Mouse (Mus musculus) cerebellum, adult 2 months (tissue): ENCODE measurements around the gene Abcc9. TPM values are rescaled to one million over a fixed set of nuclear protein-coding genes. Genes with fewer than 3 reads are reported as not detected.

Experiments
- DNase-seq, 2 experiments: peaks; one replicate each; pipeline ENCODE4 v3.0.0; 2021
- H3K27ac ChIP-seq: fragments of 200-500 bp; 2 replicates; pipeline ENCODE4 v1.5.1; 2012; ENCODE audit warnings: low read length, control low read depth, inconsistent platforms; ENCODE audit not compliant: insufficient read depth
- H3K27me3 ChIP-seq: fragments of 200-500 bp; 2 replicates; pipeline ENCODE4 v1.6.1; 2012; ENCODE audit warnings: inconsistent platforms, mild to moderate bottlenecking, low read length, moderate library complexity; ENCODE audit not compliant: control insufficient read depth, insufficient read depth
- H3K4me1 ChIP-seq: fragments of 200-500 bp; 2 replicates; pipeline ENCODE4 v1.6.1; 2011; ENCODE audit warnings: low read length; ENCODE audit not compliant: control insufficient read depth, insufficient read depth
- H3K4me3 ChIP-seq: fragments of 200-500 bp; replicated peaks from 2 replicates; pipeline ENCODE3; 2011; ENCODE audit warnings: mild to moderate bottlenecking, low read depth, low read length, control low read depth; ENCODE audit not compliant: insufficient read depth
- CTCF ChIP-seq: fragments of 200-500 bp; IDR thresholded peaks from 2 replicates; pipeline ENCODE4 v1.5.1; 2011; ENCODE audit warnings: low read depth, mild to moderate bottlenecking, control low read depth, low read length, moderate library complexity, borderline replicate concordance; ENCODE audit not compliant: insufficient read depth
- POLR2A ChIP-seq: fragments of 200-500 bp; IDR thresholded peaks from 2 replicates; pipeline ENCODE4 v1.6.1; 2011; ENCODE audit warnings: low read length, control low read depth, borderline replicate concordance; ENCODE audit not compliant: insufficient read depth
- WGBS: fragments of 180-500 bp; shearing (Covaris S2); methylation state at CpG from one replicate; pipeline ENCODE4 v1.1.7; 2018; 5-methylcytosine and 5-hydroxymethylcytosine counted together
- polyA plus RNA-seq: library from polyadenylated mRNA; depleted of rRNA; stranded (reverse); fragments of >200 nt; gene quantifications from 2 replicates; pipeline ENCODE4 v1.2.3, GENCODE M21; 2012; rRNA removed

Abcc9 gene
- polyA plus RNA-seq: 3.3 and 3.6 TPM in 2 replicates

DNA sequence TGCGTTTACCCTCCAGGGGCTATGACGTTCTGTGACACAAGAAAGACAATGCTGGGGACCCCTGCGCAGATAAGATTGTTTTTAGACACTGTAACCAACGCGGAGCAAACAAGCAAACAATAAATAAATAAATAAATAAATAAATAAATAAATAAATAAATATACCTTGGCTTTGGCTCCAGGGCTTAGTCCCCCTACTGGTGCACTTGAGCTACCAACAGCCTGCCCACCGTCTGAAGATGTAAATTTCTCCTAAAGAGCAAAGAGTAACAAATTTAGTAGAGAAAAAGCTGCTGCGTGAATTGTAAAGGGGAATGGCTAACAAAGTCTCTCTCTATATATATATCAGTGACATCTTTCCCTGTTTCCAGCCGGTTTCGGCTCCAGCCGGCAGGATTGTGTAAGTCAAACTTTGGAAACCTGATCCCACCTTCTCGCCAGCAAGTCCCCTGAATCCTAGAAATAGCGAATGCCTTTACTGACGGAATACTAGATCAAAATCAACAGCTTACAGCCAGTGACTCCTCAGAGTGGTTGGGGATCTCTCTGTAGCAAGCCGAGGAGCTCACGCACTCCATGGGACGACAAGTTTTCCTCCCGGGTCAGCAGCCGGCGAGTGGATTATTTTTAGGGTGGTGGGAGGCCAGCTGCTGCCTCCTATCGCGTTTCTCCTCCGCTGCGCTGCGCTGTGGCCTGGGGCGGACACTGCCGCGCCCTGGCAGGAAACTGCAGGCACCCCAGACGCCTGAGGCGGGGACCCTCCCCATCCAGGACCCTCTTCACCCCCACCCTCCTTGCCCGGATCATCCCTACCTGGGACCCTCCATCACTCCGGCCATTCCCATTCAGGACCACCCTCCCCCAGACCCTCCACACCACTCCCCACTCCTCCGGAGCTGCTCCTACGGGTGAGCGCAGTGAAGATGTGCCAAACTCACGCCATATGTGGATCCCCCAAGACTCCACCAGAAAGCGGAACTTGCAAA is at the start of gene Abcc9:
Abcc9 (minus strand) TSS at position 664 of the 986 bp plus-strand sequence.
- Histone ChIP-seq H3K4me3 (no peak within 1 kb of the TSS), H3K27me3 (no peaks in the 10 kb centered on the region), H3K4me1 (no peaks in the 10 kb centered on the region), H3K27ac (no peak within 1 kb of the TSS)
- WGBS: 9% methylated on average over 36 of the region's 36 CpGs
- TF ChIP-seq POLR2A (no peak), CTCF (no peak)
- DNase-seq: no peak

DNA sequence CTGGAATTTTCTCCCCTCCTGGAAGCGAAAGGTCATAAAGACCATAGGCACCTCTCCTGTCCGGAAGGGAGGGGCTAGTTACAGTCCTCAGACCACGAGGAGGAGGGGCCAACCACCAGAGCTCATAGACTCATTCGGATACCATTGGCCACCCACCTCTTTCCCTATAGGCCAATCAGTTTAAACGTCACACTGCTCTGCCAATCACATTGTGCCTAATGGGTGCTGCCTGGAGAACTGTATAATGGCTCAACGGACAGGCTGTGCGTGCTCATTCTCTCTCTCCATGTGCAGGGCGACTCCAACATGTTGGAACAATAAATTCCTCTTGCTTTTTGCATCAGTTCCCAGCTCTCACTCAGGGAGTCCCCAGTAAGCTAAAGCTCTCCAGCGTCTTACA is 49.2 kb upstream of the Abcc9 start:
- no peak overlapping the region for H3K4me3 ChIP-seq
- TF ChIP-seq POLR2A (no peak), CTCF (no peak)
- H3K27ac ChIP-seq: no peak overlapping the region
- H3K27me3 ChIP-seq: no peaks in the 10 kb centered on the region
- DNase-seq: no peak
- 59% methylated on average over 9 of the region's 9 CpGs for WGBS
- no peaks in the 10 kb centered on the region for H3K4me1 ChIP-seq

DNA sequence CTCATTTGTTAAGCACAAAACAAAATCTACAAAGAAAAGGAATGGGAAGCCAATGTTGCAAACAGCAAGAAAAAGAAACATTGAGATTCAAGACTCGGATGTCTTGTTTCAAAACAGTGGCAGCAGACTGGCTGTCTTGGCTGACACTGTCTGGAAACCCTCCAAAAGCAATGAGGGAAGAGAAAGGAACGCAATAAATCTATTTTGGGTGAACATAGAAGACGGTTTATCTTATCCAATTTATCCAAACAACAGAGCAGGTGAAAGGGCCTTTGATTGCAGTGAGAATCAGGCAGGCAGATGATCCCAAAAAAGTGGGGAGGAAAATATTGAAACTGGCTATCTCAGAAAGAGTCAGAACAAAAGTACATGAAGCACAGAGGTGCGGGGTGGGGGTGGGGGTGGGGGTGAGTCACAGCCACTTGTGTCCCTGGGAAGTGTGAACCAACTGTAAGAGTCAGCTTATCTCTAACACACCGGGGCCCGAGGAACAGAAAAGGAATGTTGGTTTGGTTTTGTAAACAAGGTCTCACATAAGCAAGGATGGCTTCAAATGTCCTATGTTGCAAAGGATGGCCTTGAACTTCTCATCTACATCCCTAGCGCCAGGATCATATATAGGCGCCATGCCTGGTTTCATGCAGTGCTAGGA is 46.1 kb upstream of the Abcc9 start:
- WGBS: 53% methylated on average over 8 of the region's 8 CpGs
- TF ChIP-seq CTCF (no peak), POLR2A (no peak)

DNA sequence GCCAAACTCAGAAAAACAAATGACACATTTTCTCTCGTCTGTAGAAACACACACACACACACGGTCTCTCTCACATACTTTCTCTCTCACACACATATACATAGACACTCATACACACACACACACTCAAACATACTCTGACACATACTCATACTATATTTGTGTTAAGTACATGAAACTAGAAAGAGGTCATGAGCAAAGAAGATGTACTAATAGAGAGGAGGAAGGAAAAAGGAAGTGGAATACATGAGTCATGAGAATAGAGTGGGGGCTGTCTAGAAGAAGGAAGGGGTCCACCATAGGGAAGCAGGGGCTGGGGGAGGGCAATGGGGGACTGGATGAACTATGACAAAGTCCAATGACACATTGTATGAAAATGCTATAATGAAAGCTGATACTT is 45.0 kb upstream of the Abcc9 start:
- 80% methylated on average over 2 of the region's 2 CpGs for WGBS
- no peaks in the 10 kb centered on the region for H3K4me1 ChIP-seq
- no peaks in the 10 kb centered on the region for H3K27me3 ChIP-seq
- DNase-seq: no peak
- H3K4me3 ChIP-seq: no peak overlapping the region
- TF ChIP-seq CTCF (no peak), POLR2A (no peak)
- H3K27ac ChIP-seq: no peak overlapping the region

More for the DNA sequence above, 46.1 kb upstream of the Abcc9 start:
- Histone ChIP-seq H3K4me3 (no peak overlapping the region), H3K4me1 (no peaks in the 10 kb centered on the region), H3K27me3 (no peaks in the 10 kb centered on the region), H3K27ac (no peak overlapping the region)
- no peak for DNase-seq

DNA sequence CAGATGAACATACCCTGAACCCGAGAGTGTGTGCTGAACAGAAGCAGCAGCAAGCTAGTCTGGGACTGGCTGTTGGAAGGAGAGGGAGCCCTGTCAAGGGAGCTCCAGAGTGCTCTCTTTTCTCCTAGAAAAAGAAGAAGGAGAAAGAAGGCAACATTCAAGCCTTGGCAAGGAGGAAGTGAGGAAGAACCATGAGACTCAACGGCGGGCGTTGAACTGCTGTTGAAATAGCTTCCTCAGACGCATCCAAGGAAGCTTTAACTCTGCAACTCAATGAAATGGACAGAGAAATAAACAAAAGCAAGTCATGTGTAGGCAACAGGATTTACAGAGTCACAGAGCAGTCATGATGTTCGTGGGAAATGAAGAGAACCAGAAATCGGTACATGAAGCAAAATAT is 44.6 kb upstream of the Abcc9 start:
- TF ChIP-seq CTCF: no peak
- no peak for TF ChIP-seq POLR2A
- 80% methylated on average over 7 of the region's 7 CpGs for WGBS
- H3K4me3 ChIP-seq: no peak overlapping the region
- no peak for DNase-seq
- no peaks in the 10 kb centered on the region for H3K27me3 ChIP-seq
- H3K27ac ChIP-seq: no peak overlapping the region
- no peaks in the 10 kb centered on the region for H3K4me1 ChIP-seq

DNA sequence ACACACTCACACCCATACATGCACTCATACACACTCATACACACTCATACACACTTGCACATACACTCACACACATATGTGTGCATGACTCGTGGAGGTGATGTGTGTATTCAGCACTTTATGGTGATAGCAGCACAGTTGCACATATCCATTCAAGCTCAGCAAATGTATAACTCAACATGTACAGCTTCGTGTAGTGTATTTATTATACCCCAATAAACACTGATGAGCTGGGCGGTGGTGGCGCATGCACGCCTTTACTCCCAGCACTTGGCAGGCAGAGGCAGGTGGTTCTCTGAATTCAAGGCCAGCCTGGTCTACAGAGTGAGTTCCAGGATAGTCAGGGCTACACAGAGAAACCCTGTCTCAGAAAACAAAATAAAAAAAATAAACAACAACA is 43.4 kb upstream of the Abcc9 start:
- DNase-seq: no peak
- no peak for TF ChIP-seq CTCF
- no peak for TF ChIP-seq POLR2A
- Histone ChIP-seq H3K4me3 (no peak overlapping the region), H3K27me3 (no peaks in the 10 kb centered on the region), H3K4me1 (no peaks in the 10 kb centered on the region), H3K27ac (no peak overlapping the region)
- WGBS: 87% methylated on average over 5 of the region's 5 CpGs

DNA sequence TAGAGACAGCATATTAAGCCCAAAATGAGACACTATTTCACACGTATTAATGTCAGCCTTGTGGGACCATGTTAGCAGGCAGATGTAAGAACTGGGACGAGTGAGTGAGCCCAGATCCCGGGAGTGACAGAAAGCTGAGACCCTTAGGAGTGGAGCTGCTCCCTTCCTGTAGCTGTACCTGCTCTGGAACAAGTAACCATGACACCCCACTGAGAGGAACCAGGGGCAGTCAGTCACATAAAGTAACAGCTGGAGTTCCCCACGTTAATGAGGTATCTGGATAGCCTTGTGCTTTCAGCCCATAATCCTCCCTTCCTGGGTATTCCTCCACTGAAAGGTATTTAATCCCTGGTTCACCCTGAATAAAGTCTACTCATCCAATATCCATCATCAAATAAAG is 41.1 kb upstream of the Abcc9 start:
- no peaks in the 10 kb centered on the region for H3K27me3 ChIP-seq
- DNase-seq: no peak
- TF ChIP-seq POLR2A: no peak
- no peak for TF ChIP-seq CTCF
- 66% methylated on average over 4 of the region's 4 CpGs for WGBS
- H3K4me3 ChIP-seq: no peak overlapping the region
- H3K4me1 ChIP-seq: no peaks in the 10 kb centered on the region
- no peak overlapping the region for H3K27ac ChIP-seq

DNA sequence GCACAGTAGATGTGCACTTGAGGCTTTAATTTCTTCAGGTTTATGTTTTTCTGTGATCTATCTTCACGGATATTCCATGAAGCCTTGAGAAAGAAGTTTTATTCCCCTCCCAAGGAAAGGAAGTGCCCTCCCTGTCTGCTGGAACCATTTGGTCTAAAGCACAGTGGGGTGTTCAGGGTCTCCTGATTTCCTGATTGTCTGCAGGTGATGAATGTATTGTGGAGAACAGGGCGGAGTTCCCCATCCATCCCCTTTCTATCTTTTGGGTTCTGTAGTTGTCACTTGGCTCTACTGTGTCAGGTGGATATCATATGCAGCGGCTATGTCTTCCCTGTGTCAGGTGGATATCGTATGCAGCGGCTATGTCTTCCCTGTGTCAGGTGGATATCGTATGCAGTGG is 39.6 kb upstream of the Abcc9 start:
- no peak overlapping the region for H3K27ac ChIP-seq
- 88% methylated on average over 6 of the region's 6 CpGs for WGBS
- H3K27me3 ChIP-seq: no peaks in the 10 kb centered on the region
- TF ChIP-seq CTCF (no peak), POLR2A (no peak)
- no peaks in the 10 kb centered on the region for H3K4me1 ChIP-seq
- no peak for DNase-seq
- H3K4me3 ChIP-seq: no peak overlapping the region
